Mouse (Mus musculus) liver, embryonic 14.5 days (tissue): ENCODE data around the gene Cd59a. TPM values are rescaled to one million over a fixed set of nuclear protein-coding genes. Genes with fewer than 3 reads are reported as not detected.

Source experiments
- ATAC-seq: fragments of 200-750 bp; cut with Nextera tagmentation; 2 replicates; pipeline ENCODE4 v1.8.0; 2017; ENCODE audit warnings: moderate number of reproducible peaks, mild to moderate bottlenecking, moderate library complexity; ENCODE audit not compliant: insufficient read depth
- DNase-seq, 3 experiments: peaks; one replicate each; pipeline ENCODE4 v3.0.0-alpha.2; 2012 to 2013; ENCODE audit warnings: low read depth in 3 of 3, low spot score in 3 of 3
- H3K27ac ChIP-seq: fragments of 300-500 bp; sonication (generic); 2 replicates; pipeline ENCODE4 v1.5.1; 2014; ENCODE audit warnings: moderate library complexity, mild to moderate bottlenecking, control low read depth, inconsistent platforms
- H3K27me3 ChIP-seq: fragments of 300-500 bp; sonication (generic); 2 replicates; pipeline ENCODE4 v1.6.1; 2014; ENCODE audit warnings: mild to moderate bottlenecking, low read length, moderate library complexity; ENCODE audit not compliant: control insufficient read depth, insufficient read depth
- H3K36me3 ChIP-seq: fragments of 300-500 bp; sonication (generic); replicated peaks from 2 replicates; pipeline ENCODE4 v1.6.1; 2014; ENCODE audit warnings: low read depth; ENCODE audit not compliant: control insufficient read depth, insufficient read depth
- H3K4me1 ChIP-seq, 2 experiments: fragments of 200-500 bp in 1 of 2; fragments of 300-500 bp in 1 of 2; sonication (generic) in 1 of 2; replicated peaks; 2 replicates each; pipeline ENCODE4 v1.6.1; 2012 to 2014; ENCODE audit warnings: antibody characterized with exemption in 1 of 2, inconsistent platforms in 1 of 2, low read length in 1 of 2; ENCODE audit not compliant: control insufficient read depth in 2 of 2, insufficient read depth in 2 of 2
- H3K4me2 ChIP-seq: fragments of 300-500 bp; sonication (generic); 2 replicates; pipeline ENCODE4 v1.6.1; 2014; ENCODE audit warnings: low read depth, mild to moderate bottlenecking, control low read depth, moderate library complexity
- H3K4me3 ChIP-seq, 2 experiments: fragments of 200-500 bp in 1 of 2; fragments of 300-500 bp in 1 of 2; sonication (generic) in 1 of 2; 2 replicates each; pipeline ENCODE4 v1.5.1; 2012 to 2014; ENCODE audit warnings: low read depth in 2 of 2, low read length in 2 of 2, mild to moderate bottlenecking in 2 of 2, control low read depth in 1 of 2, inconsistent platforms in 1 of 2, moderate library complexity in 1 of 2; ENCODE audit not compliant: insufficient read depth in 1 of 2
- H3K9ac ChIP-seq: fragments of 300-500 bp; sonication (generic); replicated peaks from 2 replicates; pipeline ENCODE4 v1.6.1; 2014; ENCODE audit warnings: mild to moderate bottlenecking, control low read depth, moderate library complexity
- H3K9me3 ChIP-seq: fragments of 300-500 bp; sonication (generic); 2 replicates; pipeline ENCODE4 v1.6.1; 2016; ENCODE audit warnings: low read length, mixed read lengths; ENCODE audit not compliant: control insufficient read depth
- CTCF ChIP-seq: IDR thresholded peaks from 2 replicates; pipeline ENCODE4 v1.5.1; 2016; ENCODE audit warnings: antibody characterized with exemption, low read depth, control low read depth
- EP300 ChIP-seq: IDR thresholded peaks from 2 replicates; pipeline ENCODE4 v1.6.1; 2016; ENCODE audit warnings: antibody characterized with exemption, low read depth
- WGBS: fragments of 180-500 bp; shearing (Covaris S2); extraction: QIAGEN DNeasy Blood & Tissue Kit; methylation state at CpG from one replicate; pipeline ENCODE4 v1.1.7; 2014; ENCODE audit not compliant: insufficient replicate concordance; 5-methylcytosine and 5-hydroxymethylcytosine counted together
- polyA plus RNA-seq, 2 experiments: library from polyadenylated mRNA; depleted of rRNA in 1 of 2; stranded (reverse) in 1 of 2; unstranded in 1 of 2; fragments of >200 nt; fragmentation: Nextera tagmentation in 1 of 2; extraction: Ambion mirVana in 1 of 2; gene quantifications; 2 replicates each; pipeline versions ENCODE4 v1.2.1 to v1.2.3; 2012 to 2014

The Cd59a gene
- polyA plus RNA-seq, 2 experiments = 41.3 to 94.7 TPM

DNA sequence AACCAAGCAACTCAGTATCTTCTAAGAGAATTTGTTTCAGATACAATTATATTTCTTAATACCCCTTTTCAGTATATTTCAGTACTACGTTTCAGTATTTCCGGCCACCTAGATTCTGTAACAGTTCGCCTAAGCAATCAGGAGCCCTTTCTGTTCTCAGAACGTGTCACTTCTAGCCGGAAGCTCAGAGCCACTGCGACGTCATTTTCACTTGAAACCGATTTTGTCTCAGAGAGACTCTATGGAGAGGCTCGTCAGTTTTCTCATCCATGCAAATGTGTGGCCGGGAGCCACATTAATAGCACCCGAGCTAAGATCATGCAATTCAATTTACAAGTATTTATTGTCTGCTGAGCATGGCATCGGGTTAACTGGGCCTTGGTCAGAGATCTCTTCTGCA lies 48.4 kb downstream of the Cd59a start:
- Histone ChIP-seq H3K36me3 (no peaks in the 10 kb centered on the region), H3K4me2 (no peak overlapping the region), H3K9me3 (no peaks in the 10 kb centered on the region; the same call in 1 of the 2 replicates), H3K27me3 (no peaks in the 10 kb centered on the region), H3K4me1 (peaks cover 8 to 9% of the 10 kb centered on the region in 2 experiments), H3K9ac (no peak overlapping the region), H3K27ac (no peak overlapping the region), H3K4me3 (no peak overlapping the region)
- DNase-seq = no peak
- TF ChIP-seq CTCF (no peak), EP300 (no peak)
- ATAC-seq = no peak
- WGBS = 77% methylated on average over 12 of the region's 12 CpGs

DNA sequence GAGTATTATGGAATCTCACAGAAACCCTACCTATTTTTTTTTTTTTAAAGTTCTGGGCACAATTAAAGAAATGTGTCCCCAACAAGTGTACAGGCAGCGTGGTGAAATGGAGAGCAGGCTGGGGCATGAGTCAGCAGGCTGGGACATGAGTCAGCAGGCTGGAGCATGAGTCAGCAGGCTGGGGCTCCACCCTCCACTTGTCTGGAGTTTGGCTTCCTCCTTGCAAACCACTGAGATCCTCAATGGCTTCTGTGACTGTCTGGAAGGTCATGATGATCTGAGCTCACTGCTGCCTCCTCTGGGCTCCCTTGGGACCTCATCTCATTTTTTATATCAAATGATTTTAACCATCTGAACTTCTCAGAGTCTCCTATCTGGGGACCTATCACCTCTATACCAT lies 50.4 kb downstream of the Cd59a start:
- WGBS = 35% methylated on average over 1 of the region's 1 CpGs

DNA sequence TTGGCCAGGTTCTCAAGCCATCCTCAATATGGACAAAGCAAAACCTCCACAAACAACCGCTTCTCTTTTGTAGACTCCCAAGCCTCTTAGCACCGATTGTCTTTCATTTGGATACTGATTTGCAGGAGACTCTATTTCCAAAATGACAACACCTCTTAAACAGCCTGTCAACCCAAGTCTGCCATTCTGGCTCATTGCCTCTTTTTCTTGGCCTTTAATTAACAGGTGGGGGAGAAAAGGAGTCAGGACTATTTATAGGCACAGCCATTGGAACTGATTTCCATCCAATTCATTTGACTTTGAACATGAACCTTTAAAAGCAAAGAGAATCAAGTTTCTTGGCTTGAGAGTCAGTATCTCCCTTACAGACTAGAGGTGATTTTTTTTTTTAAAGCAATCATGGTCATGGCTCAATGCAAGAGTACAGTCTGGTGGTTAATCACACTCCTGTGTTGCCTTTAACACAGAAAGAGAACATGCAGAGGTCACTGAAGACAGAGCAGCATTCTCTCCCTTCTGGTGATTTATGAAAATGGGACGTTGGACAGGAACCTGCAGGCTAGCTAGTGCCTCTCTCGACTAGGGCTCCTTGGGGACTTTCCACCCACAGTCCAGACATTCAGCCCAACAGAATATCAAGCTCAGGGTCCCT lies 52.4 kb downstream of the Cd59a start:
- Histone ChIP-seq H3K27me3 (no peaks in the 10 kb centered on the region), H3K36me3 (no peaks in the 10 kb centered on the region), H3K27ac (no peak overlapping the region), H3K4me2 (no peak overlapping the region), H3K9ac (no peak overlapping the region), H3K4me3 (no peak overlapping the region), H3K9me3 (no peaks in the 10 kb centered on the region; the same call in 1 of the 2 replicates), H3K4me1 (peaks cover 8 to 9% of the 10 kb centered on the region in 2 experiments)
- DNase-seq (no peak), ATAC-seq (no peak)
- 50% methylated on average over 4 of the region's 4 CpGs for WGBS
- TF ChIP-seq EP300 (no peak), CTCF (no peak)

More for the DNA sequence above, 50.4 kb downstream of the Cd59a start:
- DNase-seq (peak; percentile 51 to 61 (median 55)), ATAC-seq (peak; percentile 61; the same call in 1 of the 2 replicates)
- H3K9me3 ChIP-seq = no peaks in the 10 kb centered on the region; the same call in 1 of the 2 replicates
- no peak overlapping the region for H3K27ac ChIP-seq
- no peak overlapping the region for H3K9ac ChIP-seq
- no peaks in the 10 kb centered on the region for H3K36me3 ChIP-seq
- TF ChIP-seq EP300 (peak; percentile 48), CTCF (peak; percentile 19)
- no peak overlapping the region for H3K4me3 ChIP-seq
- peaks cover 8 to 9% of the 10 kb centered on the region in 2 experiments for H3K4me1 ChIP-seq
- no peaks in the 10 kb centered on the region for H3K27me3 ChIP-seq
- H3K4me2 ChIP-seq = no peak overlapping the region

DNA sequence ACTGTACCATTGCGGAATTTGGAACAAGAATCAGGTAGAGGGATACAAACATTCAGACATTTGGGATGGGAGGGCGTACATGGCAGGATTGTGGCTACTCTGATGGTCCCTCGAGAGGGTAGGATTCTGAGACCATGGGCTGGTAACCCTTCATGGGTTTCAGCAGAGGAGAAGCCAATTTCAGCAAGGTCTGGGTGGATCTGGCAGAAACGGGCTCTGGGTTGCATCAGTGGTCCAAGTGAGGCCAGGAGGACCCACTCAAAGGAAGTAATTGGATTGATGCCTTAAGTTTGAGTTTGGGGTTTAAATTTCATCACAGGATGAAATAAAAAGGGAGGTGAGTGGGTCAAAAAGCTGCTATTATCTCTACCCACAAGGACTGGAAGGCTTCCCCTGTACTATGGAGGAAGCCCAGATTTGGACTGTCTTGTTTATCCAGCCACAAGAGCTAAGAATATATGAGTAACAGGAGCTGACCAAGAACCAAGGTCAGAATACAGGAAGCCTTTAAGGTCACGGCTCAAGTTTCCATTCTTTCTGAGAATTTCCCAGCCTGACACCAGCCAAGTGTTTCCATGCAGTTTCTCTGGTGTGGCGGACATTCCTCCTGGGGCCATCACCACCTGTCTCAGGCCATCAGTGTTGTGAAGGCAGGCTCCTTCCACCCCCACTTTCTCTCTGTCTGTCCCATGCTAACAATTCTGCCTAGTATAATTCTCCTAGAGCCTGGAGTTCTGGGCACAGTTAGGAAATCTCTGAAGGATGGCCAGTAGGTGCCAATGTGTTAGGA lies 55.2 kb downstream of the Cd59a start:
- H3K4me3 ChIP-seq = no peak overlapping the region
- ATAC-seq (no peak), DNase-seq (no peak)
- no peak overlapping the region for H3K27ac ChIP-seq
- no peak overlapping the region for H3K4me2 ChIP-seq
- no peaks in the 10 kb centered on the region; the same call in 1 of the 2 replicates for H3K9me3 ChIP-seq
- no peaks in the 10 kb centered on the region for H3K36me3 ChIP-seq
- no peak overlapping the region for H3K9ac ChIP-seq
- TF ChIP-seq EP300 = no peak
- no peak for TF ChIP-seq CTCF
- peaks cover 2 to 3% of the 10 kb centered on the region in 2 experiments for H3K4me1 ChIP-seq
- 49% methylated on average over 6 of the region's 6 CpGs for WGBS
- H3K27me3 ChIP-seq = no peaks in the 10 kb centered on the region

DNA sequence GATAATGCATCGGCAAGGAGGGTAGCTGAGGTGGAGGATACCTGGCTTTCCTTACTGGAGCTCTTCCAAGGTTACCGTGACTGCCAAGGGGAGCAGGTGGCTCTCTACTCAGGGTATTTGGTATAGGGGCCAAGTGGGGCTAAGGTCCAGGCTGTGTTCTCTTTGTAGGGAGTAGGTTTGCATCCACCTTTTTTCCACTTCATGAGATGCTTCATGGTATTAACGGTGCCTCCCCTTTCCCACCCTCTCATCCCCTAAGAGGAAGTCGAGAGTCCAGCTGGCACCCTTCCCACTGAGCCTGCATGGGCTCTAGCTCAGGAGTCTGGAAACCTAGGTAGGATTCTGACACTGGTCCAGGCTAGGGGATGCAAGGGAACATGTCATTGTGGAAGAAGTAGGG lies 57.7 kb downstream of the Cd59a start:
- H3K36me3 ChIP-seq = no peaks in the 10 kb centered on the region
- H3K27me3 ChIP-seq = no peaks in the 10 kb centered on the region
- no peak overlapping the region for H3K27ac ChIP-seq
- TF ChIP-seq EP300 = no peak
- no peak for TF ChIP-seq CTCF
- 59% methylated on average over 4 of the region's 4 CpGs for WGBS
- no peaks in the 10 kb centered on the region for H3K4me1 ChIP-seq
- DNase-seq = no peak
- ATAC-seq = no peak
- no peak overlapping the region for H3K9ac ChIP-seq
- H3K4me3 ChIP-seq = no peak overlapping the region
- H3K4me2 ChIP-seq = no peak overlapping the region
- no peaks in the 10 kb centered on the region for H3K9me3 ChIP-seq
